Mouse (Mus musculus) ES-Bruce4 (cell line): ENCODE measurements at regions not wholly inside any gene's neighbourhood (a gene's known extent, or its start where the extent isn't known, plus 50 kb on each side); places are given as distances from the start of the nearest gene placed in this dataset.

Source experiments
- H3K27ac ChIP-seq: 2 replicates; pipeline ENCODE4 v1.5.1; 2012; ENCODE audit warnings: low read length, inconsistent platforms; ENCODE audit not compliant: insufficient read depth
- H3K27me3 ChIP-seq: 2 replicates; pipeline ENCODE4 v1.6.1; 2012; ENCODE audit warnings: mild to moderate bottlenecking, low read length, inconsistent platforms; ENCODE audit not compliant: control insufficient read depth, poor library complexity, insufficient read depth, severe bottlenecking
- H3K36me3 ChIP-seq: 2 replicates; pipeline ENCODE4 v1.6.1; 2012; ENCODE audit warnings: inconsistent platforms, mild to moderate bottlenecking, low read length, moderate library complexity; ENCODE audit not compliant: control insufficient read depth, poor library complexity, insufficient read depth, severe bottlenecking
- H3K4me1 ChIP-seq: one replicate; pipeline ENCODE4 v1.8.1; 2011; ENCODE audit warnings: low read length; ENCODE audit not compliant: control insufficient read depth, insufficient read depth
- H3K4me3 ChIP-seq: 2 replicates; pipeline ENCODE4 v1.5.1; 2011; ENCODE audit warnings: low read depth, mild to moderate bottlenecking, low read length
- H3K9ac ChIP-seq: 2 replicates; pipeline ENCODE4 v1.6.1; 2012; ENCODE audit warnings: low read depth, mild to moderate bottlenecking, inconsistent platforms; ENCODE audit not compliant: poor library complexity, severe bottlenecking
- H3K9me3 ChIP-seq: replicated peaks from 2 replicates; pipeline ENCODE4 v1.6.1; 2012; ENCODE audit warnings: mild to moderate bottlenecking, low read length, inconsistent platforms; ENCODE audit not compliant: control insufficient read depth, poor library complexity, insufficient read depth, severe bottlenecking
- CTCF ChIP-seq: IDR thresholded peaks from one replicate; pipeline ENCODE4 v1.8.1; 2011; ENCODE audit warnings: low read depth, low read length
- EP300 ChIP-seq: IDR thresholded peaks from 2 replicates; pipeline ENCODE4 v1.6.1; 2011; ENCODE audit warnings: low read depth, low read length; ENCODE audit not compliant: insufficient read depth
- POLR2A ChIP-seq: IDR thresholded peaks from one replicate; pipeline ENCODE4 v1.8.1; 2011; ENCODE audit warnings: low read length; ENCODE audit not compliant: insufficient read depth

- H3K9ac ChIP-seq: no peak overlapping the region
- H3K27me3 ChIP-seq: no peaks in the 10 kb centered on the region
- H3K27ac ChIP-seq: no peak overlapping the region
- no peak overlapping the region for H3K4me3 ChIP-seq
- no peaks in the 10 kb centered on the region for H3K4me1 ChIP-seq
- no peaks in the 10 kb centered on the region for H3K36me3 ChIP-seq
- H3K9me3 ChIP-seq: no peaks in the 10 kb centered on the region
- TF ChIP-seq EP300 (no peak), POLR2A (no peak), CTCF (no peak)
Measured at GRCm38 (mm10) chr11:40851361-40851760, 96.2 kb upstream of the Ccng1 start.

- Histone ChIP-seq H3K9ac (no peak overlapping the region), H3K27me3 (no peaks in the 10 kb centered on the region), H3K9me3 (no peaks in the 10 kb centered on the region), H3K4me3 (no peak overlapping the region), H3K4me1 (no peaks in the 10 kb centered on the region), H3K27ac (no peak overlapping the region), H3K36me3 (no peaks in the 10 kb centered on the region)
- TF ChIP-seq POLR2A: no peak
- no peak for TF ChIP-seq CTCF
- no peak for TF ChIP-seq EP300
Measured at GRCm38 (mm10) chr11:40850652-40851092, 95.6 kb upstream of the Ccng1 start.

GRCm38 (mm10) chr11:40846586-40846985 is 91.5 kb upstream of the Ccng1 start:
- Histone ChIP-seq H3K9ac (no peak overlapping the region), H3K36me3 (no peaks in the 10 kb centered on the region), H3K9me3 (no peaks in the 10 kb centered on the region), H3K27ac (no peak overlapping the region), H3K4me3 (no peak overlapping the region), H3K4me1 (no peaks in the 10 kb centered on the region), H3K27me3 (no peaks in the 10 kb centered on the region)
- no peak for TF ChIP-seq POLR2A
- TF ChIP-seq CTCF: no peak
- no peak for TF ChIP-seq EP300

- Histone ChIP-seq H3K4me1 (no peaks in the 10 kb centered on the region), H3K9ac (no peak overlapping the region), H3K27me3 (no peaks in the 10 kb centered on the region), H3K9me3 (no peaks in the 10 kb centered on the region), H3K4me3 (no peak overlapping the region), H3K36me3 (no peaks in the 10 kb centered on the region), H3K27ac (no peak overlapping the region)
- TF ChIP-seq CTCF: no peak
- no peak for TF ChIP-seq POLR2A
- TF ChIP-seq EP300: no peak
Measured at GRCm38 (mm10) chr11:40835393-40835792, 80.3 kb upstream of the Ccng1 start.
